Mouse (Mus musculus) midbrain, embryonic 11.5 days (tissue): ENCODE data around the gene Ldlrad3. TPM values are rescaled to one million over a fixed set of nuclear protein-coding genes. Genes with fewer than 3 reads are reported as not detected.

Source experiments
- ATAC-seq: fragments of 200-750 bp; cut with Nextera tagmentation; 2 replicates; pipeline ENCODE4 v1.8.0; 2017; ENCODE audit warnings: moderate TSS enrichment, moderate library complexity; ENCODE audit not compliant: low FRiP score
- DNase-seq: peaks from one replicate; pipeline ENCODE4 v3.0.0; 2015; ENCODE audit warnings: low spot score; ENCODE audit errors: missing footprints
- H3K27ac ChIP-seq: fragments of 300-500 bp; sonication (generic); 2 replicates; pipeline ENCODE4 v1.5.1; 2014; ENCODE audit warnings: low read depth, low read length
- H3K27me3 ChIP-seq: fragments of 300-500 bp; sonication (generic); 2 replicates; pipeline ENCODE4 v1.6.1; 2014; ENCODE audit warnings: mild to moderate bottlenecking, low read length, moderate library complexity, mixed read lengths; ENCODE audit not compliant: control insufficient read depth, insufficient read depth
- H3K36me3 ChIP-seq: fragments of 300-500 bp; sonication (generic); 2 replicates; pipeline ENCODE4 v1.6.1; 2014; ENCODE audit warnings: mild to moderate bottlenecking, low read length, moderate library complexity, mixed read lengths; ENCODE audit not compliant: control insufficient read depth, insufficient read depth
- H3K4me1 ChIP-seq: fragments of 300-500 bp; sonication (generic); 2 replicates; pipeline ENCODE4 v1.6.1; 2014; ENCODE audit warnings: low read length; ENCODE audit not compliant: control insufficient read depth, insufficient read depth
- H3K4me2 ChIP-seq: fragments of 300-500 bp; sonication (generic); 2 replicates; pipeline ENCODE4 v1.6.1; 2014; ENCODE audit warnings: mild to moderate bottlenecking, moderate library complexity
- H3K4me3 ChIP-seq: fragments of 300-500 bp; sonication (generic); 2 replicates; pipeline ENCODE4 v1.5.1; 2014; ENCODE audit warnings: low read depth, low read length
- H3K9ac ChIP-seq: fragments of 300-500 bp; sonication (generic); 2 replicates; pipeline ENCODE4 v1.6.1; 2014; ENCODE audit warnings: low read length
- H3K9me3 ChIP-seq: fragments of 300-500 bp; sonication (generic); 2 replicates; pipeline ENCODE4 v1.6.1; 2016; ENCODE audit warnings: low read length; ENCODE audit not compliant: control insufficient read depth
- WGBS: fragments of 180-500 bp; shearing (Covaris S2); extraction: QIAGEN DNeasy Blood & Tissue Kit; methylation state at CpG from one replicate; pipeline ENCODE4 v1.1.7; 2014; 5-methylcytosine and 5-hydroxymethylcytosine counted together
- polyA plus RNA-seq: library from polyadenylated mRNA; unstranded; fragments of >200 nt; fragmentation: Nextera tagmentation; extraction: Ambion mirVana; gene quantifications from 2 replicates; pipeline ENCODE4 v1.2.1, GENCODE M21; 2014

The Ldlrad3 gene
- polyA plus RNA-seq, 1 experiment from 2014 or later: 53.1 TPM

DNA sequence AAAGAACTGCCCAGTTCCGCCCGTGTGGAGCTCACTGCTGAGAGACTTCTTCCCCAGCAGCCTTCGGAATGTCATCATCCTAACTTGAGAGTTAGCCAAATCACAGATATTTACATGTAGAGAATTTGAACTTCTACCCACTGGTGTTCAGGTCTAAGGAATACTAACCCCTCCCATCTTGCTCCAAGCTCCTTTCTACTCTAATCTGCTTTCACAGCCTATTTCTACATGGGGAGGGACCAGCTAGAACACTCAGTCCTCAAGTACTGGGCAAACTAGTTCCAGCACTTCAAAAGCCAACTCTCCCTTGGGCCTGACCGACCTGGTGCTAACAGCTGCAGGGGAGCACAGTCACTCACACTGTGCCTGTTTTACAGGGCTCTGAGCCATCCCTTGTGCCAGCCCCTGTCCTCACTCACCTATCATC is 44.0 kb downstream of the Ldlrad3 start:
- H3K9me3 ChIP-seq: no peaks in the 10 kb centered on the region
- H3K4me3 ChIP-seq: no peak overlapping the region
- peaks cover 15% of the 10 kb centered on the region for H3K4me1 ChIP-seq
- H3K27me3 ChIP-seq: no peaks in the 10 kb centered on the region
- no peaks in the 10 kb centered on the region for H3K36me3 ChIP-seq
- WGBS: 77% methylated on average over 4 of the region's 4 CpGs
- no peak overlapping the region for H3K4me2 ChIP-seq
- H3K27ac ChIP-seq: no peak overlapping the region
- DNase-seq: no peak
- no peak for ATAC-seq
- H3K9ac ChIP-seq: no peak overlapping the region

- no peak overlapping the region for H3K4me2 ChIP-seq
- no peak for DNase-seq
- 85% methylated on average over 2 of the region's 2 CpGs for WGBS
- no peak for ATAC-seq
- no peaks in the 10 kb centered on the region for H3K9me3 ChIP-seq
- no peak overlapping the region for H3K9ac ChIP-seq
- no peak overlapping the region for H3K4me3 ChIP-seq
- H3K4me1 ChIP-seq: peaks cover 19% of the 10 kb centered on the region
- no peaks in the 10 kb centered on the region for H3K27me3 ChIP-seq
- H3K36me3 ChIP-seq: no peaks in the 10 kb centered on the region
- no peak overlapping the region for H3K27ac ChIP-seq
These were observed 45.0 kb downstream of the Ldlrad3 start for GRCm38 (mm10) chr2:102141199-102141598.

GRCm38 (mm10) chr2:102137922-102138321 is 48.3 kb downstream of the Ldlrad3 start:
- H3K9ac ChIP-seq: no peak overlapping the region
- 46% methylated on average over 6 of the region's 6 CpGs for WGBS
- peaks cover 20% of the 10 kb centered on the region for H3K4me1 ChIP-seq
- no peaks in the 10 kb centered on the region for H3K9me3 ChIP-seq
- H3K27ac ChIP-seq: no peak overlapping the region
- H3K36me3 ChIP-seq: no peaks in the 10 kb centered on the region
- H3K27me3 ChIP-seq: no peaks in the 10 kb centered on the region
- H3K4me2 ChIP-seq: no peak overlapping the region
- DNase-seq: no peak
- H3K4me3 ChIP-seq: no peak overlapping the region
- ATAC-seq: no peak

- Histone ChIP-seq H3K27ac (no peak overlapping the region), H3K4me3 (no peak overlapping the region)
- ATAC-seq: no peak
These were observed 50.0 kb downstream of the Ldlrad3 start for GRCm38 (mm10) chr2:102136184-102136583.

GRCm38 (mm10) chr2:102134510-102135262 is 51.5 kb downstream of the Ldlrad3 start:
- no peaks in the 10 kb centered on the region for H3K9me3 ChIP-seq
- ATAC-seq (no peak), DNase-seq (no peak)
- peaks cover 20% of the 10 kb centered on the region for H3K4me1 ChIP-seq
- no peaks in the 10 kb centered on the region for H3K36me3 ChIP-seq
- H3K4me2 ChIP-seq: no peak overlapping the region
- 84% methylated on average over 9 of the region's 9 CpGs for WGBS
- no peaks in the 10 kb centered on the region for H3K27me3 ChIP-seq
- H3K9ac ChIP-seq: no peak overlapping the region
- no peak overlapping the region for H3K27ac ChIP-seq
- no peak overlapping the region for H3K4me3 ChIP-seq

More at GRCm38 (mm10) chr2:102136184-102136583, 50.0 kb downstream of the Ldlrad3 start:
- Histone ChIP-seq H3K9ac (no peak overlapping the region), H3K27me3 (no peaks in the 10 kb centered on the region), H3K4me1 (peaks cover 20% of the 10 kb centered on the region), H3K4me2 (no peak overlapping the region), H3K36me3 (no peaks in the 10 kb centered on the region), H3K9me3 (no peaks in the 10 kb centered on the region)
- no peak for DNase-seq
- 84% methylated on average over 3 of the region's 3 CpGs for WGBS

GRCm38 (mm10) chr2:102132945-102133558 is 53.1 kb downstream of the Ldlrad3 start:
- 64% methylated on average over 10 of the region's 10 CpGs for WGBS

GRCm38 (mm10) chr2:102130198-102130845 is 55.9 kb downstream of the Ldlrad3 start:
- DNase-seq: no peak
- Histone ChIP-seq H3K36me3 (no peaks in the 10 kb centered on the region), H3K27me3 (no peaks in the 10 kb centered on the region), H3K4me3 (no peak overlapping the region), H3K4me1 (peaks cover 4% of the 10 kb centered on the region; the same call in 1 of the 2 replicates), H3K4me2 (no peak overlapping the region), H3K27ac (no peak overlapping the region), H3K9ac (no peak overlapping the region), H3K9me3 (no peaks in the 10 kb centered on the region)
- ATAC-seq: no peak
- WGBS: 91% methylated on average over 8 of the region's 8 CpGs

More at GRCm38 (mm10) chr2:102132945-102133558, 53.1 kb downstream of the Ldlrad3 start:
- H3K27ac ChIP-seq: no peak overlapping the region
- peaks cover 12% of the 10 kb centered on the region for H3K4me1 ChIP-seq
- no peak for DNase-seq
- no peaks in the 10 kb centered on the region for H3K9me3 ChIP-seq
- no peaks in the 10 kb centered on the region for H3K27me3 ChIP-seq
- no peaks in the 10 kb centered on the region for H3K36me3 ChIP-seq
- no peak overlapping the region for H3K4me2 ChIP-seq
- H3K4me3 ChIP-seq: no peak overlapping the region
- ATAC-seq: no peak
- no peak overlapping the region for H3K9ac ChIP-seq

- H3K9me3 ChIP-seq: no peaks in the 10 kb centered on the region
- H3K4me3 ChIP-seq: no peak overlapping the region
- no peaks in the 10 kb centered on the region for H3K27me3 ChIP-seq
- DNase-seq: no peak
- H3K4me1 ChIP-seq: peaks cover 4% of the 10 kb centered on the region; the same call in 1 of the 2 replicates
- H3K9ac ChIP-seq: no peak overlapping the region
- WGBS: 93% methylated on average over 4 of the region's 4 CpGs
- H3K4me2 ChIP-seq: no peak overlapping the region
- no peaks in the 10 kb centered on the region for H3K36me3 ChIP-seq
- ATAC-seq: no peak
- no peak overlapping the region for H3K27ac ChIP-seq
These were observed 57.0 kb downstream of the Ldlrad3 start for GRCm38 (mm10) chr2:102129235-102129634.

DNA sequence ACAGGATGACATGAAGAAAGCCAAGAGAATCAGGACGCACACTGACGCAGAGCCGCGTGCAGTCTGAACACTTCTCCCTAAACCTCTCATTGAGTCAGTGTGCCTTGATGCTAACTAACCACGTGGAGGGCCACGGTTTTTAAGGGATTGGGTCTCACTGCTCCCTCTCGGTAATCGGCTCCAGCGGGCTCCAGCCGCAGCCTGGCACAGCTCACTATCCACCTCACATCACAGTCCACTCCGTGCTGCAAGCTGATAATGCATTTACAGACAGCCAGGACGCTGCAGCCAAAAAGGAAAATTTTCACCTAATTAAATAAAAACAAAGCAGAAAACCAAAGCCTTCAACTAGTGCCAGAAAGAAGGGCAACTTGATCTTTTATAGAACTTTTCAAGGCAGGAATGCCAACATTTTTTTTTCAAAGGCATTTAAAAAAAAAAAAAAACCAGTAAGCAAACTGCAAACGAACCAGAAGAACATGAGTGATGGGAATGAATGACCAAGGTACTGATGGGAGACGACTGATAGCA is 57.6 kb downstream of the Ldlrad3 start:
- no peak for DNase-seq
- H3K36me3 ChIP-seq: no peaks in the 10 kb centered on the region
- 76% methylated on average over 14 of the region's 14 CpGs for WGBS
- peaks cover 4% of the 10 kb centered on the region; the same call in 1 of the 2 replicates for H3K4me1 ChIP-seq
- H3K4me3 ChIP-seq: no peak overlapping the region
- no peaks in the 10 kb centered on the region for H3K9me3 ChIP-seq
- H3K27me3 ChIP-seq: no peaks in the 10 kb centered on the region
- H3K27ac ChIP-seq: no peak overlapping the region
- no peak overlapping the region for H3K9ac ChIP-seq
- H3K4me2 ChIP-seq: no peak overlapping the region
- ATAC-seq: no peak
